Mouse (Mus musculus) left cerebral cortex, adult 11 months (tissue): ENCODE measurements around the gene Tmem189.
A peak's percentile ranks its signal among the peaks of the same experiment; 100 is the strongest.

Experiments used
- DNase-seq: peaks from one replicate; pipeline ENCODE4 v3.0.0; 2022; ENCODE audit warnings: low spot score

Tmem189 gene

GRCm38 (mm10) chr2:167689501-167690218 is at the start of gene Tmem189:
Gene Tmem189, minus strand, starts transcription at chr2:167689822.
- peak; percentile 64 for DNase-seq

- DNase-seq: no peak
These were observed 49.4 kb upstream of the Tmem189 start for GRCm38 (mm10) chr2:167739030-167739429.

- no peak for DNase-seq
These were observed 45.2 kb upstream of the Tmem189 start for GRCm38 (mm10) chr2:167734861-167735260.

GRCm38 (mm10) chr2:167731149-167731548 is 41.5 kb upstream of the Tmem189 start:
- DNase-seq: no peak

- no peak for DNase-seq
These were observed 40.4 kb upstream of the Tmem189 start for GRCm38 (mm10) chr2:167730036-167730435.

- DNase-seq: peak; percentile 51
These were observed 37.5 kb upstream of the Tmem189 start for GRCm38 (mm10) chr2:167727161-167727560.

GRCm38 (mm10) chr2:167725879-167726278 is 36.3 kb upstream of the Tmem189 start:
- DNase-seq: no peak

GRCm38 (mm10) chr2:167723589-167724206 is 34.1 kb upstream of the Tmem189 start:
- DNase-seq: no peak

- DNase-seq: no peak
These were observed 32.9 kb upstream of the Tmem189 start for GRCm38 (mm10) chr2:167722538-167722937.

GRCm38 (mm10) chr2:167721159-167721882 is 31.7 kb upstream of the Tmem189 start:
- DNase-seq: no peak

GRCm38 (mm10) chr2:167719520-167719919 is 29.9 kb upstream of the Tmem189 start:
- DNase-seq: no peak

- DNase-seq: no peak
These were observed 27.6 kb upstream of the Tmem189 start for GRCm38 (mm10) chr2:167717208-167717607.

- no peak for DNase-seq
These were observed 25.4 kb upstream of the Tmem189 start for GRCm38 (mm10) chr2:167715008-167715407.

GRCm38 (mm10) chr2:167714298-167714697 is 24.7 kb upstream of the Tmem189 start:
- no peak for DNase-seq

- DNase-seq: no peak
These were observed 23.5 kb upstream of the Tmem189 start for GRCm38 (mm10) chr2:167712872-167713821.

- DNase-seq: no peak
These were observed 21.0 kb upstream of the Tmem189 start for GRCm38 (mm10) chr2:167710574-167710973.

GRCm38 (mm10) chr2:167709969-167710368 is 20.3 kb upstream of the Tmem189 start:
- no peak for DNase-seq

- no peak for DNase-seq
These were observed 18.8 kb upstream of the Tmem189 start for GRCm38 (mm10) chr2:167708373-167708772.

GRCm38 (mm10) chr2:167706183-167706939 is 16.7 kb upstream of the Tmem189 start:
- DNase-seq: no peak

- DNase-seq: no peak
These were observed 14.8 kb upstream of the Tmem189 start for GRCm38 (mm10) chr2:167704409-167704808.

GRCm38 (mm10) chr2:167702126-167702525 is 12.5 kb upstream of the Tmem189 start:
- no peak for DNase-seq
